Mouse (Mus musculus) Muller cell, postnatal 12 days (primary cell): ENCODE measurements around the gene Gm10842.

Source experiments
- DNase-seq: peaks from one replicate; pipeline ENCODE4 v3.0.0-alpha.2; 2015; ENCODE audit errors: inconsistent ontology term

The Gm10842 gene

GRCm38 (mm10) chr11:105153068-105153833 is 6.6 kb downstream of the Gm10842 start:
- peak; percentile 84 for DNase-seq

GRCm38 (mm10) chr11:105155915-105156314 is 9.2 kb downstream of the Gm10842 start:
- DNase-seq, result no peak

- no peak for DNase-seq
Measured at GRCm38 (mm10) chr11:105156748-105157267, 10.1 kb downstream of the Gm10842 start.

- no peak for DNase-seq
Measured at GRCm38 (mm10) chr11:105158047-105158446, 11.4 kb downstream of the Gm10842 start.

GRCm38 (mm10) chr11:105159673-105160360 is 13.1 kb downstream of the Gm10842 start:
- DNase-seq, result peak; percentile 77

- no peak for DNase-seq
Measured at GRCm38 (mm10) chr11:105161411-105161810, 14.7 kb downstream of the Gm10842 start.

- DNase-seq, result no peak
Measured at GRCm38 (mm10) chr11:105164516-105165510, 18.1 kb downstream of the Gm10842 start.

- no peak for DNase-seq
Measured at GRCm38 (mm10) chr11:105166780-105167179, 20.1 kb downstream of the Gm10842 start.

- no peak for DNase-seq
Measured at GRCm38 (mm10) chr11:105178516-105178915, 31.8 kb downstream of the Gm10842 start, which contains the start of gene Tlk2. Gene Tlk2, plus strand, starts transcription at chr11:105178807.

- DNase-seq, result no peak
Measured at GRCm38 (mm10) chr11:105179523-105179922, 32.8 kb downstream of the Gm10842 start.

- peak; percentile 24 for DNase-seq
Measured at GRCm38 (mm10) chr11:105180471-105181091, 33.9 kb downstream of the Gm10842 start.

- DNase-seq, result peak; percentile 96
Measured at GRCm38 (mm10) chr11:105181126-105181637, 34.5 kb downstream of the Gm10842 start.

GRCm38 (mm10) chr11:105181689-105182460 is 35.2 kb downstream of the Gm10842 start:
- peak; percentile 58 for DNase-seq

- DNase-seq, result no peak
Measured at GRCm38 (mm10) chr11:105182461-105182855, 35.8 kb downstream of the Gm10842 start.

- no peak for DNase-seq
Measured at GRCm38 (mm10) chr11:105184678-105185077, 38.0 kb downstream of the Gm10842 start.

GRCm38 (mm10) chr11:105192186-105192585 is 45.5 kb downstream of the Gm10842 start:
- DNase-seq, result no peak
